Mouse (Mus musculus): ENCODE data around the gene Smarcd1. TPM values are rescaled to one million over a fixed set of nuclear protein-coding genes. Genes with fewer than 3 reads are reported as not detected.

The Smarcd1 gene
- polyA plus RNA-seq (2014; fragmentation: Illumina TruSeq; extraction: RNeasy Lipid Tissue Mini Kit (QIAGEN cat#74804)) = 15.0 TPM

GRCm38 (mm10) chr15:99701999-99702900 is at the start of gene Smarcd1:
TSS of gene Smarcd1 (plus strand) at chr15:99702129.

DNA sequence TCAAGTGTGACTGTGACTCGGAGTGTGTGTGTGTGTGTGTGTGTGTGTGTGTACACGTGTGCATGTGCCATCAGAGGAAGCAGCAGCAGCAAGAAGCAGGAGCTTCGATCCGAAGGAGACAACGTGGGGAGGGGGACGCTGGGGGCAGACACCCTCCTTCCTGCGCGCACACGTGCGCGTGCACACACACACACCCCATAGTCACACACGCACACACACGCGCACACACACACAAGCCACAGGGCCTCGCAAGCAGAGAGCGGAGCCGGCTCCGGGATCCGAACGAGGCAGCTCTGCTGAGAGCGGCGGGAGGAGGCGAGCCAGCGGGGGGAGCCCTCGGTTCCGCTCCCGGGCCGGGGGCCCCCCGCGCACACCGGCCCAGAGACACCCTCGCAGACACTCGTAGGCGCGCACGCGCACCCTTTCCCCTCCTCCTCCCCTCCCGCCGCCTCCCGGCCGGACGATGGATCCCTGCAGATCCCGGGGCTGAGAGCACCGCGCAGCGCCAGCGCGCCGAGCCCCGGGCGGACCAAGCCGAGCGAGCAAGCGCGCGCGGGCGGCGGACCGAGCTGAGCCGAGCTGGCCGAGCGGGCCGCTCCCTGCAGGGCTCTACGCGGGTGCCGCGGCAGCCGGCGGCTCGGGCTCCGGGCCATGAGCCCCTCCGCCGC is 31.6 kb upstream of the Smarcd1 start, which contains the start of gene Asic1:
Gene Asic1 (plus strand): TSS at position 215 of the 668 bp plus-strand sequence.

DNA sequence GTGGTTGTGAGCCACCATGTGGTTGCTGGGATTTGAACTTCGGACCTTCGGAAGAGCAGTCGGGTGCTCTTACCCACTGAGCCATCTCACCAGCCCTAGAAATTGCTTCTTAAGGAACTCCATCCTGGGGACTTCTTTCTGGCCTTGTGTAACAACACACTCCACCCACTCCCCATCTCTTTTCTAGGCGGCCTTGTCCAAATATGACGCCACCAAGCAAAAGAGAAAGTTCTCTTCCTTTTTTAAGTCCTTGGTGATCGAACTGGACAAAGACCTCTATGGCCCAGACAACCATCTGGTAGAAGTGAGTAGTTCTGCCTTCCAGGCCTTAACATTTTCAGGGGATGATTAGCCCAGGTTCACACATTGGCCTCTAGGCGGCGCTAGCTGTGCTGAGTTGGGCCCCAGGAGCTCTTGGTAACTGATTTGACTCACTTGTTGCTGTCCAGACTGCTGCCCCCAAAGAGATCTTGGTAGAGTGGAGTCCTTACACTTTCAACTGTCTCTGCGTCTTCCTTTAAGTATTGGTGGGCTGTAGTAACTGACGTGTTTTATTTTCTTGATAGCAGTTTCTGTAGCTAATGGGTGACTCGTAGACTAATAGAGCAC is 3.6 kb downstream of the Smarcd1 start, which contains the start of gene Gm17349:
Gene Gm17349 (minus strand): TSS at position 51 of the 609 bp plus-strand sequence.

DNA sequence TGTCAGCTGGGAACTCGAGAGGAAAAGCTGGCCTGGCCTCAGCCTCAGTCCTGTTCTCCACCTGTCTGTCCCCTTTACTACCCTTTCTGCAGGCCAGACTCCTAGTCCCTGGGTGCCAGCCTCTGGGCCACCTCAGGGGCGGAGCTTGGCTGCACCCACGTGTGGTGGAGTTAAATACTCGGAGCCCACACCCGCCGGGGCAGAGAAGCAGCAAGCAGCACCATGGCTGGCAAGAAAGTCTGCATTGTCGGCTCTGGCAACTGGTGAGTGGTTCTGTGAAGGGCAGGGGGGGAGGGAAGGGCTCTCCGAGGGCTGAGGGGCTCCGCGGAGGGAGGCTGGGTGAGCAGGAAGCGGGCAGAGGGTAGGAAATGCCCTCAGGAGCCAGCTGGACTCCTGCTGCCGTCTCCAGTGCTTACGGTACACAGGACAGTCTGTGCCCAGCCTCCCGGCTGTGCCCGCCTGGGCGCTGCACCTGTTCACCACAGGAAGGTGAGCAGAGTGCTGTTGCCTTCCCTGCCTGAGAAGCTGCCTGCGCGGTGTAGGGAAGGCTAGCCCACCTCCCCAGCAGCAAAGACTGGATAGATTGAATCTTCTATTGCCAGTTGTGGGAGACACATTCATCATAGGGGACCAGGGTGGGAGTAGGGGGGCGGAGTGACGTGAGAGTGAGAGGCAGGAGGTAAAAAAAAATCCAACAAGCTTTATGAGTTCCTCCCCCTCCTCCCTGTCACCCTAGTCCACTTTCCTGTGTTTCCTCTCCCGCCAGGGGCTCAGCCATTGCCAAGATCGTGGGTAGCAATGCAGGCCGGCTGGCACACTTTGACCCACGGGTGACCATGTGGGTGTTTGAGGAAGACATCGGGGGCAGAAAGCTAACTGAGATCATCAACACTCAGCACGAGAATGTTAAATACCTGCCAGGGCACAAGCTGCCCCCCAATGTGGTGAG is 15.7 kb downstream of the Smarcd1 start, which contains the start of gene Gpd1:
Gene Gpd1 (plus strand): TSS at position 130 of the 949 bp plus-strand sequence.

DNA sequence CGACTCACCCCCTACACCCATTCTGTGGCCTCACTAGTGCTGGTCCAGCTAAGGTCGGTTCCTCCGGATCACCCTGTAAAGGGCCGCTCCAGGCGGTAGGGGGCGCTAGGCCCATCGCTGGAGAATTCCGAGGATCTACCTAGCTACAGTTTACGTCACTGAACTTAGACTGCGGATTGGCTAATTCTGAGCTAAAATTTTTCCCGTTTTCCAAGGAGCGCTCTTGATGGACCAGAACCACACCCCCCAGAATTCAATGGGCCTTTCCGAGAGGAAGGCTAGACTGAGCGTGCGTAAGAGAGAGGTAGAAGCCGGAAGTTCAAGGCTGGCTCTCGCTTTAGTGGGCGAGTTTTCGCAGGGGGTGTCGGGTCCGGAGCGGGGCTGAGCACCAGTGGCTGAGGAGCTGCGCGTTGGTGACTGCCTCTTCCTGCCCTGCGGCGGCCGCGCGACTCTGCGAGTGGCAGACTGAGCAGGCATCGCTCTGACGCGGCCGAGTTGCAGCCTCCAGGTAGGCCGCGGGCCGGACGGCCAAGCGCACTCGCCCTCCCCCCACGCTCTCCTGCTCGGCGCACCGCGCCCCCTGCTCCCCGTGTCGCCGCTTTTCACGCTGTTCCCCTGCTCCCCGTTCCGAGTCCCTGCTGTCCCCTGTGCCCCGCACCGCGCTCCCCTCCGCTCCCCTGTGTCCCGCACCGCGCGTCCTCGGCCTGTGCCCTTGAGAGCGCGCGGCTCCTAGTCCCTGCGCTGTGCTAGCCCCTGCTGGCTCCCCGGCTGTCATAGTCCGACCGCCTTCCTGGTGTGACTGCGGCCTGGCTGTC is 23.6 kb downstream of the Smarcd1 start, which contains the start of gene Cox14:
Gene Cox14 (plus strand): TSS at position 278 of the 815 bp plus-strand sequence.

Other genes with a start within 250 kb of the Smarcd1 start
- gene Nckap5l, start 244.4 kb upstream of the Smarcd1 start, polyA plus RNA-seq (2014; fragmentation: Illumina TruSeq; extraction: RNeasy Lipid Tissue Mini Kit (QIAGEN cat#74804)) = not detected
- gene Bcdin3d, start 227.4 kb upstream of the Smarcd1 start, polyA plus RNA-seq (2014; fragmentation: Illumina TruSeq; extraction: RNeasy Lipid Tissue Mini Kit (QIAGEN cat#74804)) = 1.1 TPM
- not detected for gene Faim2, start 174.0 kb upstream of the Smarcd1 start, polyA plus RNA-seq (2014; fragmentation: Illumina TruSeq; extraction: RNeasy Lipid Tissue Mini Kit (QIAGEN cat#74804))
- gene Aqp2, start 123.1 kb upstream of the Smarcd1 start, polyA plus RNA-seq (2014; fragmentation: Illumina TruSeq; extraction: RNeasy Lipid Tissue Mini Kit (QIAGEN cat#74804)) = not detected
- gene Aqp5, start 111.3 kb upstream of the Smarcd1 start, polyA plus RNA-seq (2014; fragmentation: Illumina TruSeq; extraction: RNeasy Lipid Tissue Mini Kit (QIAGEN cat#74804)) = not detected
- gene Aqp6, start 100.7 kb upstream of the Smarcd1 start, polyA plus RNA-seq (2014; fragmentation: Illumina TruSeq; extraction: RNeasy Lipid Tissue Mini Kit (QIAGEN cat#74804)) = not detected
- 38.7 TPM for gene Racgap1, start 50.5 kb upstream of the Smarcd1 start, polyA plus RNA-seq (2014; fragmentation: Illumina TruSeq; extraction: RNeasy Lipid Tissue Mini Kit (QIAGEN cat#74804))
- not detected for gene Asic1, start 31.8 kb upstream of the Smarcd1 start, polyA plus RNA-seq (2014; fragmentation: Illumina TruSeq; extraction: RNeasy Lipid Tissue Mini Kit (QIAGEN cat#74804))
- gene Gm17349, start 3.4 kb downstream of the Smarcd1 start, polyA plus RNA-seq (2014; fragmentation: Illumina TruSeq; extraction: RNeasy Lipid Tissue Mini Kit (QIAGEN cat#74804)) = not detected
- 0.40 TPM for gene Gpd1, start 15.4 kb downstream of the Smarcd1 start, polyA plus RNA-seq (2014; fragmentation: Illumina TruSeq; extraction: RNeasy Lipid Tissue Mini Kit (QIAGEN cat#74804))
- 17.2 TPM for gene Cox14, start 23.5 kb downstream of the Smarcd1 start, polyA plus RNA-seq (2014; fragmentation: Illumina TruSeq; extraction: RNeasy Lipid Tissue Mini Kit (QIAGEN cat#74804))
- gene Cers5, start 70.8 kb downstream of the Smarcd1 start, polyA plus RNA-seq (2014; fragmentation: Illumina TruSeq; extraction: RNeasy Lipid Tissue Mini Kit (QIAGEN cat#74804)) = 110 TPM
- gene Lima1, start 173.3 kb downstream of the Smarcd1 start, polyA plus RNA-seq (2014; fragmentation: Illumina TruSeq; extraction: RNeasy Lipid Tissue Mini Kit (QIAGEN cat#74804)) = 38.1 TPM